Mouse (Mus musculus) neural tube, embryonic 13.5 days (tissue): ENCODE results near the gene Xxylt1. TPM values are rescaled to one million over a fixed set of nuclear protein-coding genes. Genes with fewer than 3 reads are reported as not detected.
"Not testable (repeated sequence)": the region's sequence is repeated elsewhere in the genome, so short reads cannot be mapped to it uniquely, and the experiment has no call there.

Experiments
- ATAC-seq: fragments of 200-750 bp; cut with Nextera tagmentation; 2 replicates; pipeline ENCODE4 v1.8.0; 2017; ENCODE audit warnings: low read depth, mild to moderate bottlenecking, moderate TSS enrichment, moderate library complexity
- H3K27ac ChIP-seq: fragments of 300-500 bp; sonication (generic); replicated peaks from 2 replicates; pipeline ENCODE4 v1.5.1; 2015; ENCODE audit warnings: moderate library complexity, mild to moderate bottlenecking, inconsistent platforms
- H3K27me3 ChIP-seq: fragments of 300-500 bp; sonication (generic); 2 replicates; pipeline ENCODE4 v1.6.1; 2015; ENCODE audit warnings: mild to moderate bottlenecking, inconsistent platforms
- H3K36me3 ChIP-seq: fragments of 300-500 bp; sonication (generic); 2 replicates; pipeline ENCODE4 v1.6.1; 2015; ENCODE audit warnings: mild to moderate bottlenecking, inconsistent platforms
- H3K4me1 ChIP-seq: fragments of 300-500 bp; sonication (generic); replicated peaks from 2 replicates; pipeline ENCODE4 v1.6.1; 2015; ENCODE audit warnings: inconsistent platforms
- H3K4me2 ChIP-seq: fragments of 300-500 bp; sonication (generic); 2 replicates; pipeline ENCODE4 v1.6.1; 2015; ENCODE audit warnings: inconsistent platforms, mild to moderate bottlenecking, moderate library complexity
- H3K4me3 ChIP-seq: fragments of 300-500 bp; sonication (generic); 2 replicates; pipeline ENCODE4 v1.5.1; 2015; ENCODE audit warnings: mild to moderate bottlenecking, inconsistent platforms
- H3K9ac ChIP-seq: fragments of 300-500 bp; sonication (generic); 2 replicates; pipeline ENCODE4 v1.6.1; 2015; ENCODE audit warnings: moderate library complexity, mild to moderate bottlenecking, inconsistent platforms
- H3K9me3 ChIP-seq: fragments of 300-500 bp; sonication (generic); 2 replicates; pipeline ENCODE4 v1.6.1; 2016; ENCODE audit warnings: inconsistent platforms
- WGBS: fragments of 180-500 bp; shearing (Covaris S2); methylation state at CpG from one replicate; pipeline ENCODE4 v1.1.7; 2015; 5-methylcytosine and 5-hydroxymethylcytosine counted together
- polyA plus RNA-seq: library from polyadenylated mRNA; unstranded; fragments of >200 nt; fragmentation: Nextera tagmentation; extraction: Ambion mirVana; gene quantifications from 2 replicates; pipeline ENCODE4 v1.2.1, GENCODE M21; 2015

The Xxylt1 gene
- polyA plus RNA-seq, 1 experiment from 2014 or later, result 11.2 TPM

GRCm38 (mm10) chr16:31016669-31017068 is 64.6 kb downstream of the Xxylt1 start:
- Histone ChIP-seq H3K4me1 (peaks cover 9% of the 10 kb centered on the region), H3K4me2 (no peak overlapping the region), H3K27me3 (no peaks in the 10 kb centered on the region), H3K9ac (no peak overlapping the region), H3K9me3 (no peaks in the 10 kb centered on the region), H3K27ac (no peak overlapping the region), H3K36me3 (no peaks in the 10 kb centered on the region), H3K4me3 (no peak overlapping the region)
- WGBS, result 67% methylated on average over 2 of the region's 2 CpGs
- no peak for ATAC-seq

GRCm38 (mm10) chr16:31016169-31016568 is 65.1 kb downstream of the Xxylt1 start:
- H3K36me3 ChIP-seq, result no peaks in the 10 kb centered on the region
- ATAC-seq, result no peak
- peaks cover 4% of the 10 kb centered on the region for H3K4me1 ChIP-seq
- H3K27me3 ChIP-seq, result no peaks in the 10 kb centered on the region
- WGBS, result 76% methylated on average over 8 of the region's 8 CpGs
- no peaks in the 10 kb centered on the region for H3K9me3 ChIP-seq
- H3K9ac ChIP-seq, result no peak overlapping the region
- H3K27ac ChIP-seq, result no peak overlapping the region
- no peak overlapping the region for H3K4me3 ChIP-seq
- no peak overlapping the region for H3K4me2 ChIP-seq

- Histone ChIP-seq H3K4me3 (no peak overlapping the region), H3K4me2 (no peak overlapping the region), H3K4me1 (no peaks in the 10 kb centered on the region), H3K36me3 (no peaks in the 10 kb centered on the region), H3K27me3 (no peaks in the 10 kb centered on the region), H3K9me3 (no peaks in the 10 kb centered on the region), H3K9ac (no peak overlapping the region), H3K27ac (no peak overlapping the region)
- 90% methylated on average over 1 of the region's 1 CpGs for WGBS
- no peak for ATAC-seq
Measured at GRCm38 (mm10) chr16:31015271-31015670, 66.0 kb downstream of the Xxylt1 start.

GRCm38 (mm10) chr16:31012236-31012635 is 69.0 kb downstream of the Xxylt1 start:
- Histone ChIP-seq H3K9me3 (no peaks in the 10 kb centered on the region), H3K4me1 (peaks cover 18% of the 10 kb centered on the region), H3K9ac (no peak overlapping the region), H3K4me3 (no peak overlapping the region), H3K27ac (no peak overlapping the region), H3K4me2 (no peak overlapping the region), H3K36me3 (no peaks in the 10 kb centered on the region), H3K27me3 (no peaks in the 10 kb centered on the region)
- no peak for ATAC-seq
- 91% methylated on average over 10 of the region's 10 CpGs for WGBS

- H3K9ac ChIP-seq, result no peak overlapping the region
- no peaks in the 10 kb centered on the region for H3K36me3 ChIP-seq
- no peak overlapping the region for H3K27ac ChIP-seq
- no peak for ATAC-seq
- H3K27me3 ChIP-seq, result no peaks in the 10 kb centered on the region
- peaks cover 24% of the 10 kb centered on the region for H3K4me1 ChIP-seq
- 82% methylated on average over 5 of the region's 5 CpGs for WGBS
- H3K4me2 ChIP-seq, result no peak overlapping the region
- no peak overlapping the region for H3K4me3 ChIP-seq
- H3K9me3 ChIP-seq, result no peaks in the 10 kb centered on the region
Measured at GRCm38 (mm10) chr16:31010443-31010842, 70.8 kb downstream of the Xxylt1 start.

- Histone ChIP-seq H3K27me3 (no peaks in the 10 kb centered on the region), H3K9ac (no peak overlapping the region), H3K4me2 (no peak overlapping the region), H3K4me1 (peaks cover 45% of the 10 kb centered on the region), H3K27ac (peak overlapping the region; percentile 18; the same call in 1 of the 2 replicates), H3K36me3 (no peaks in the 10 kb centered on the region), H3K4me3 (no peak overlapping the region), H3K9me3 (no peaks in the 10 kb centered on the region)
- WGBS, result 72% methylated on average over 7 of the region's 7 CpGs
- ATAC-seq, result no peak
Measured at GRCm38 (mm10) chr16:31008326-31008725, 72.9 kb downstream of the Xxylt1 start.

- H3K27me3 ChIP-seq, result no peaks in the 10 kb centered on the region
- no peaks in the 10 kb centered on the region for H3K9me3 ChIP-seq
- no peak overlapping the region for H3K4me2 ChIP-seq
- H3K4me3 ChIP-seq, result no peak overlapping the region
- H3K9ac ChIP-seq, result no peak overlapping the region
- H3K4me1 ChIP-seq, result peaks cover 53% of the 10 kb centered on the region
- 92% methylated on average over 12 of the region's 12 CpGs for WGBS
- H3K36me3 ChIP-seq, result no peaks in the 10 kb centered on the region
- H3K27ac ChIP-seq, result no peak overlapping the region
- no peak for ATAC-seq
Measured at GRCm38 (mm10) chr16:31007582-31007981, 73.7 kb downstream of the Xxylt1 start.

- H3K4me3 ChIP-seq, result no peak overlapping the region
- H3K4me2 ChIP-seq, result no peak overlapping the region
- peaks cover 60% of the 10 kb centered on the region for H3K4me1 ChIP-seq
- H3K27me3 ChIP-seq, result no peaks in the 10 kb centered on the region
- ATAC-seq, result no peak
- no peaks in the 10 kb centered on the region for H3K9me3 ChIP-seq
- 54% methylated on average over 7 of the region's 7 CpGs for WGBS
- no peak overlapping the region for H3K9ac ChIP-seq
- H3K27ac ChIP-seq, result peak overlapping the region; percentile 46; the same call in 1 of the 2 replicates
- H3K36me3 ChIP-seq, result no peaks in the 10 kb centered on the region
Measured at GRCm38 (mm10) chr16:31005693-31006092, 75.5 kb downstream of the Xxylt1 start.

- H3K4me1 ChIP-seq, result peaks cover 60% of the 10 kb centered on the region
- no peaks in the 10 kb centered on the region for H3K27me3 ChIP-seq
- H3K27ac ChIP-seq, result peak overlapping the region; percentile 46
- H3K9me3 ChIP-seq, result no peaks in the 10 kb centered on the region
- H3K4me3 ChIP-seq, result no peak overlapping the region
- no peaks in the 10 kb centered on the region for H3K36me3 ChIP-seq
- no peak overlapping the region for H3K4me2 ChIP-seq
- WGBS, result 13% methylated on average over 2 of the region's 2 CpGs
- ATAC-seq, result peak; percentile 32
- H3K9ac ChIP-seq, result no peak overlapping the region
Measured at GRCm38 (mm10) chr16:31004321-31004682, 76.9 kb downstream of the Xxylt1 start.

- peak; percentile 51 for ATAC-seq
- WGBS, result 7% methylated on average over 10 of the region's 10 CpGs
- H3K4me2 ChIP-seq, result peak overlapping the region; percentile 32
Measured at GRCm38 (mm10) chr16:31003592-31004320, 77.5 kb downstream of the Xxylt1 start.

GRCm38 (mm10) chr16:31002926-31003325 is 78.3 kb downstream of the Xxylt1 start:
- no peaks in the 10 kb centered on the region for H3K36me3 ChIP-seq
- H3K4me1 ChIP-seq, result peaks cover 48% of the 10 kb centered on the region
- H3K27me3 ChIP-seq, result no peaks in the 10 kb centered on the region
- no peak overlapping the region for H3K4me2 ChIP-seq
- no peak overlapping the region for H3K4me3 ChIP-seq
- H3K27ac ChIP-seq, result no peak overlapping the region
- no peaks in the 10 kb centered on the region for H3K9me3 ChIP-seq
- ATAC-seq, result no peak
- no peak overlapping the region for H3K9ac ChIP-seq
- 54% methylated on average over 6 of the region's 6 CpGs for WGBS

More at GRCm38 (mm10) chr16:31003592-31004320, 77.5 kb downstream of the Xxylt1 start:
- H3K4me1 ChIP-seq, result peaks cover 56% of the 10 kb centered on the region
- H3K27ac ChIP-seq, result peak overlapping the region; percentile 46
- not testable (repeated sequence) for H3K4me3 ChIP-seq, H3K9ac ChIP-seq, H3K9me3 ChIP-seq, H3K36me3 ChIP-seq, H3K27me3 ChIP-seq

GRCm38 (mm10) chr16:31002117-31002516 is 79.1 kb downstream of the Xxylt1 start:
- Histone ChIP-seq H3K27ac (no peak overlapping the region), H3K9ac (no peak overlapping the region)

GRCm38 (mm10) chr16:30998711-30999110 is 82.5 kb downstream of the Xxylt1 start:
- no peak overlapping the region for H3K4me3 ChIP-seq
- no peak overlapping the region for H3K4me2 ChIP-seq
- H3K9me3 ChIP-seq, result no peaks in the 10 kb centered on the region
- WGBS, result 94% methylated on average over 2 of the region's 2 CpGs
- no peak overlapping the region for H3K27ac ChIP-seq
- H3K36me3 ChIP-seq, result no peaks in the 10 kb centered on the region
- no peaks in the 10 kb centered on the region for H3K27me3 ChIP-seq
- peaks cover 33% of the 10 kb centered on the region for H3K4me1 ChIP-seq
- ATAC-seq, result no peak
- no peak overlapping the region for H3K9ac ChIP-seq

More at GRCm38 (mm10) chr16:31002117-31002516, 79.1 kb downstream of the Xxylt1 start:
- Histone ChIP-seq H3K9me3 (no peaks in the 10 kb centered on the region), H3K27me3 (no peaks in the 10 kb centered on the region), H3K36me3 (no peaks in the 10 kb centered on the region), H3K4me2 (no peak overlapping the region), H3K4me1 (peaks cover 43% of the 10 kb centered on the region), H3K4me3 (no peak overlapping the region)
- no peak for ATAC-seq
- WGBS, result 68% methylated on average over 6 of the region's 6 CpGs
